Mouse (Mus musculus): ENCODE results near the gene Snai3. TPM values are rescaled to one million over a fixed set of nuclear protein-coding genes. Genes with fewer than 3 reads are reported as not detected.

Gene Snai3
- not detected in 2 replicates for total RNA-seq (2012; rRNA removed)
- under 1 TPM in 1 of 2 experiments, not detected in 1; 0.06 TPM for polyA plus RNA-seq (2012; ENCODE audit: insufficient read depth in 1 of 2, insufficient read length in 2 of 2, low read depth in 1 of 2, low replicate concordance in 2 of 2, missing spikeins in 1 of 2)

DNA sequence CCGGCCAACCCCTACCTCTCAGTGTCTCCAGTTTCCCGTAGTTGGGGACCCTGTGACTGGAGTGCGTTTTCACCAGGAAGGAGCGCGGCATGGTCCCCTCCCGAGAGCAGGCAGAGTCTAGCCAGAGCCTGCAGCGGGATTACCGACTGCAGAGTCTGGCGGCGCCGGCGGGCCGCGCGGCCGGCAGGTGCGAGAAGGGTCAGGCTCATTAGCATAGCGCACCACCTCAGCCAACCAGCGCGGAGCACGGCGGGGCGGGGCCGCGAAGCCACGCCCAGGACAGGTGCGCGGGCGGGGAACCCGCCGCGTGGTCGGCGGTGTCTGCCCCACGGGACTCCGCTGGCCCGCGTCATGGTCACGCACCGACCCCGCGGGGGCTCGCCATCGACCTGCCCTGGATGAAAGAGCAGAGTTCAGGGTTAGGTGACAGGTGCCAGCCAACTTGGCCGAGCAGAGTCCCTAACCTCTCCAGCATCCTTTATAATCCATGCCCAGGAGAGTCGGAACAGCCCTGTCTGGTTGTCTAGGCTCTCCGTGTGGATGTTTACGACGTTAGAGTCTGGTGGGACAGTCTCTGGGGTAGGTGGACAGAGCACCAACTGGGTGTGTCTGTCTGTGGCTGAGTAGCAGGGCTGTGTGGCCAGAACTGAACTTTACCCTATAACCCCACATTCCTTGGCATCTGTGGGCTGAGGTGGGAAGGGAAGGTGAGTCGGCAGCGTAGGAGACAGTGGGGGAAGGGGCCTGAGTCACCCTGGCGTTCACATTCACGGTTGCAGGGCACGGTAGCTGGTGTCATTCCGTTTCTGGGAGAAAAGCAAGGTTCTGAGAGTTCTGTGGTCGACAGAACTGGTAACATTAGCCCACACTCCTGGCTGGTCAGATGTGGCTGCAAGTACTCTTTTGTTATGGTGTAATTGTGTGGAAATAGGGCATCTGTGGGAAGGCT is at the start of gene Snai3:
Snai3 (minus strand) TSS at position 210 of the 949 bp plus-strand sequence.
- Histone ChIP-seq H3K79me2 (ENCODE audit: control insufficient read depth, insufficient read depth, low read length, poor library complexity) (no peaks in the 10 kb centered on the region), H3K36me3 (ENCODE audit: control insufficient read depth in 1 of 2, insufficient read depth in 2 of 2, low read length in 2 of 2) (peaks cover 0 to 8% of the 10 kb centered on the region in 2 experiments; a peak in 2 of 4 replicates), H3K27ac (ENCODE audit: control insufficient read depth, low read depth, low read length) (no peak within 1 kb of the TSS), H3K4me3 (ENCODE audit: control insufficient read depth in 1 of 2, insufficient read depth in 1 of 2, low read depth in 2 of 2, low read length in 2 of 2) (peak within 1 kb of the TSS; percentile 13 to 48; a peak in 3 of 4 replicates), H3K9ac (ENCODE audit: control insufficient read depth, low read depth, low read length, poor library complexity, severe bottlenecking) (peak within 1 kb of the TSS; percentile 20; the same call in 1 of the 2 replicates), H3K4me1 (ENCODE audit: control insufficient read depth in 1 of 2, insufficient read depth in 2 of 2, low read length in 2 of 2) (peaks cover 2 to 34% of the 10 kb centered on the region in 2 experiments; a peak in 3 of 4 replicates), H3K9me3 (replicated peaks; ENCODE audit: insufficient read depth, low read length) (no peaks in the 10 kb centered on the region), H3K27me3 (ENCODE audit: control insufficient read depth in 1 of 2, insufficient read depth in 2 of 2, low read length in 2 of 2) (no peaks in the 10 kb centered on the region; a peak in 1 of 4 replicates)
- DNase-seq (ENCODE audit: low read depth, low spot score) = no peak
- no peak for TF ChIP-seq GABPA (IDR thresholded peaks at IDR 0.05; ENCODE audit: low read depth, low read length)
- no peak; the same call in 1 of the 2 replicates for TF ChIP-seq MXI1 (IDR thresholded peaks at IDR 0.05; ENCODE audit: low read depth, low read length)
- no peak for TF ChIP-seq HCFC1 (IDR thresholded peaks at IDR 0.05; ENCODE audit: low read depth, low read length)
- TF ChIP-seq MAFK (IDR thresholded peaks at IDR 0.05; ENCODE audit: borderline replicate concordance, low read depth, low read length) = no peak
- no peak for TF ChIP-seq ZC3H11A (IDR thresholded peaks at IDR 0.05; ENCODE audit: low read depth, low read length)
- TF ChIP-seq TCF12 (IDR thresholded peaks at IDR 0.05; ENCODE audit: low read depth, low read length) = no peak
- no peak for TF ChIP-seq POLR2AphosphoS2 (IDR thresholded peaks at IDR 0.05; ENCODE audit: low read length)
- TF ChIP-seq EP300 (IDR thresholded peaks at IDR 0.05; ENCODE audit: low read depth in 1 of 2, low read length in 2 of 2) = no peak
- no peak for TF ChIP-seq ZKSCAN1 (IDR thresholded peaks at IDR 0.05; ENCODE audit: low read depth, low read length)
- no peak for TF ChIP-seq USF2 (IDR thresholded peaks at IDR 0.05; ENCODE audit: borderline replicate concordance in 1 of 2, insufficient read depth in 1 of 2, low read depth in 1 of 2, low read length in 2 of 2)
- TF ChIP-seq RAD21 (IDR thresholded peaks at IDR 0.05; ENCODE audit: low read depth, low read length) = no peak
- no peak for TF ChIP-seq CTCF (IDR thresholded peaks at IDR 0.05 in 2 of 3, conservative IDR thresholded peaks at IDR 0.05 in 1 of 3; ENCODE audit: control insufficient read depth in 1 of 3, insufficient read depth in 1 of 3, low read depth in 2 of 3, low read length in 3 of 3, poor library complexity in 1 of 3, severe bottlenecking in 1 of 3)
- TF ChIP-seq USF1 (IDR thresholded peaks at IDR 0.05; ENCODE audit: low read depth, low read length) = no peak
- TF ChIP-seq MEF2A (IDR thresholded peaks at IDR 0.05; ENCODE audit: extremely low read depth, insufficient replicate concordance, low read depth, low read length, poor library complexity, severe bottlenecking) = no peak
- TF ChIP-seq ELF1 (IDR thresholded peaks at IDR 0.05; ENCODE audit: low read depth, low read length) = no peak
- no peak for TF ChIP-seq SMC3 (IDR thresholded peaks at IDR 0.05; ENCODE audit: low read depth, low read length)
- no peak for TF ChIP-seq ZMIZ1 (IDR thresholded peaks at IDR 0.05; ENCODE audit: low read depth, low read length)
- TF ChIP-seq SIN3A (IDR thresholded peaks at IDR 0.05; ENCODE audit: low read length) = no peak
- no peak for TF ChIP-seq JUND (IDR thresholded peaks at IDR 0.05; ENCODE audit: low read depth, low read length)

All from MEL (cell line).